Mouse (Mus musculus) megakaryocyte, embryonic 14.5 days (primary cell): ENCODE data around the gene Ar.

Experiments used
- FLI1 ChIP-seq: IDR thresholded peaks from 2 replicates; pipeline ENCODE4 v1.6.1; 2012; ENCODE audit warnings: low read length, inconsistent platforms, mixed read lengths
- GATA1 ChIP-seq: IDR thresholded peaks from 3 replicates; pipeline ENCODE4 v1.6.1; 2012; ENCODE audit warnings: mixed read lengths, low read length, inconsistent platforms, borderline replicate concordance

DNA sequence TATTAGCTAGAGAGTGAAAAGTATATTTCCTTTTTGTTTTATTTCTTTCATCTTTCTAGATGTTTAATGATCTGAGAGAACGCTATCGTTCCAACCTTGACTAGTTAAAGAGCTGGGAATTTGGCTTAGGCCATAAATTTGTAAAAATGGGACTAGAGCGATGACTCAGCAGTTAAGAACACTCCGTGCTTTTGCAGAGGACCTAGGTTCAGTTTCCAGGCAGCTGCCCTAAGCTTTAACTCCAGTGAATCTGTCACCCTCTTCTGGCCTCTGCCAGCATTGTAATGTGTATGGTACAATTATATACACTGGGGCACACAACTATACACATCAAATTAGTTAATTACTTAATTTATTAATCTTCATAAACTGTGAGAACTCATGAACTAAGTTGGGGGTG lies 58.6 kb downstream of the Ar start:
- no peak for TF ChIP-seq GATA1
- TF ChIP-seq FLI1, result no peak
